In the genomic region with DNA sequence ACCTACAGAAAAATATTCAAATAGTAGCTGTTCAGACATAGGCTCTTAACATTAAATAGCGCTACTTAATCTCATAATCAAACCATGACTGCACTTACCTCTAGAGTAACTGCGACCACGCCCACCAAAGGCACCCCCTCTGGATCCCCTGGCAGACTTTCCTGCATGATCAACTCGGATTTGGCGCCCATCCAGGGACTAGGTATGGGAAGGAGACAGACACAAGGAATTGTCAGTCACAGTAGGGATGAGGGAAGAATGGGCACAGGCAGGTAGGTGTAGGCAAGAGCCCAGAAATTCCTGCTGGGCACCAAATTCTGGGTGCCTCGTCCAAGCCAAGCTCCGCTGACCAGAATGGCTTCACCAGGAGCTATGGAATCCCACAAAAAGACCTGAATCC, we compare ENCODE assay signal across 8 mouse cellular contexts. TPM values are rescaled to one million over a fixed set of nuclear protein-coding genes. Genes with fewer than 3 reads are reported as not detected.
A peak's percentile ranks its signal among the peaks of the same experiment; 100 is the strongest.
DNase-seq lines count a peak whose midpoint lies in the region; ATAC-seq and TF ChIP-seq lines count a peak whose summit lies in the region.

No protein-coding gene starts in this region.

- no peak for ATAC-seq in kidney, postnatal 0 days (replicated peaks; ENCODE audit: low FRiP score, low read depth)
- ATAC-seq in neural tube, embryonic 13.5 days (ENCODE audit: low read depth), result no peak

- H3K27me3 ChIP-seq in kidney, postnatal 0 days (ENCODE audit: insufficient read depth, low read length), result no peaks in the 10 kb centered on the region
- no peaks in the 10 kb centered on the region for H3K27me3 ChIP-seq in neural tube, embryonic 13.5 days

- H3K9me3 ChIP-seq in kidney, postnatal 0 days (replicated peaks; ENCODE audit: low read length), result no peaks in the 10 kb centered on the region
- no peaks in the 10 kb centered on the region for H3K9me3 ChIP-seq in neural tube, embryonic 13.5 days

- H3K4me3 ChIP-seq in kidney, postnatal 0 days (replicated peaks; ENCODE audit: low read depth, low read length), result peak overlapping the region; percentile 63; the same call in 1 of the 2 replicates
- peak overlapping the region; percentile 59 for H3K4me3 ChIP-seq in neural tube, embryonic 13.5 days

- H3K4me1 ChIP-seq in kidney, postnatal 0 days (replicated peaks; ENCODE audit: insufficient read depth, low read length), result no peaks in the 10 kb centered on the region
- H3K4me1 ChIP-seq in neural tube, embryonic 13.5 days (replicated peaks), result peaks cover 9% of the 10 kb centered on the region

- peak overlapping the region; percentile 49; the same call in 1 of the 2 replicates for H3K9ac ChIP-seq in kidney, postnatal 0 days (ENCODE audit: low read depth, low read length)
- H3K9ac ChIP-seq in neural tube, embryonic 13.5 days, result peak overlapping the region; percentile 83; the same call in 1 of the 2 replicates

- peak; percentile 47 for DNase-seq in cerebellum, adult 11-12 months
- DNase-seq in cerebellum, postnatal 4 days (ENCODE audit: low spot score in 2 of 2), result no peak
- DNase-seq in spleen, postnatal 4 days (ENCODE audit: low spot score in 2 of 2), result peak; percentile 17 to 59
- DNase-seq in spleen, postnatal 14 days (ENCODE audit: low spot score in 2 of 2), result no peak
- DNase-seq in kidney, postnatal 0 days (ENCODE audit: low spot score), result no peak
- DNase-seq in retina, postnatal 1 day, result no peak
- DNase-seq in frontal cortex, postnatal 25 days (ENCODE audit: low spot score in 2 of 2), result no peak

- no peak overlapping the region for H3K27ac ChIP-seq in kidney, postnatal 0 days
- no peak overlapping the region for H3K27ac ChIP-seq in neural tube, embryonic 13.5 days (replicated peaks)

- peak overlapping the region; percentile 59 for H3K4me2 ChIP-seq in kidney, postnatal 0 days (ENCODE audit: low read length)
- H3K4me2 ChIP-seq in neural tube, embryonic 13.5 days, result peak overlapping the region; percentile 74

- 62% methylated on average over 7 of the region's 7 CpGs for WGBS in kidney, postnatal 0 days
- WGBS in neural tube, embryonic 13.5 days, result 79% methylated on average over 7 of the region's 7 CpGs

- TF ChIP-seq CTCF in kidney, postnatal 0 days (IDR thresholded peaks at IDR 0.05; ENCODE audit: low read depth), result no peak

- 0 out of 2 replicates have a peak, but pooled peaks cover 2% of the 10 kb centered on the region for H3K36me3 ChIP-seq in kidney, postnatal 0 days (ENCODE audit: insufficient read depth, low read length)
- peaks cover 34% of the 10 kb centered on the region for H3K36me3 ChIP-seq in neural tube, embryonic 13.5 days

RNA-seq across cellular contexts. Expression of gene Rbm3, which starts 1.9 kb away (rescaled TPM):
- 766 and 794 TPM in 2 replicates for polyA plus RNA-seq in kidney, postnatal 0 days (2015; fragmentation: Nextera tagmentation; extraction: Ambion mirVana)
- polyA plus RNA-seq in neural tube, embryonic 13.5 days (2015; fragmentation: Nextera tagmentation; extraction: Ambion mirVana), result 336 and 349 TPM in 2 replicates

RNA-seq across cellular contexts. Expression of gene Wdr13, which starts 11.1 kb away (rescaled TPM):
- 17.9 and 19.5 TPM in 2 replicates for polyA plus RNA-seq in kidney, postnatal 0 days (2015; fragmentation: Nextera tagmentation; extraction: Ambion mirVana)
- 47.8 and 51.7 TPM in 2 replicates for polyA plus RNA-seq in neural tube, embryonic 13.5 days (2015; fragmentation: Nextera tagmentation; extraction: Ambion mirVana)

RNA-seq across cellular contexts. Expression of gene Tbc1d25, which starts 32.2 kb away (rescaled TPM):
- 9.6 and 10.4 TPM in 2 replicates for polyA plus RNA-seq in kidney, postnatal 0 days (2015; fragmentation: Nextera tagmentation; extraction: Ambion mirVana)
- 20.5 and 21.2 TPM in 2 replicates for polyA plus RNA-seq in neural tube, embryonic 13.5 days (2015; fragmentation: Nextera tagmentation; extraction: Ambion mirVana)

RNA-seq across cellular contexts. Expression of gene Ebp, which starts 49.6 kb away (rescaled TPM):
- polyA plus RNA-seq in kidney, postnatal 0 days (2015; fragmentation: Nextera tagmentation; extraction: Ambion mirVana), result 50.9 and 54.2 TPM in 2 replicates
- polyA plus RNA-seq in neural tube, embryonic 13.5 days (2015; fragmentation: Nextera tagmentation; extraction: Ambion mirVana), result 27.2 and 35.5 TPM in 2 replicates

RNA-seq across cellular contexts. Expression of gene Was, which starts 53.5 kb away (rescaled TPM):
- polyA plus RNA-seq in kidney, postnatal 0 days (2015; fragmentation: Nextera tagmentation; extraction: Ambion mirVana), result 0.16 and 0.28 TPM in 2 replicates
- polyA plus RNA-seq in neural tube, embryonic 13.5 days (2015; fragmentation: Nextera tagmentation; extraction: Ambion mirVana), result 0.24 TPM in 1 of 2 replicates, not detected in the other

Comparison
In these comparisons a context has a peak if more than half of its experiments do, and no peak if none do; other contexts are left out.
1. DNase-seq: peak in cerebellum, adult 11-12 months (single experiment) and spleen, postnatal 4 days (2 of 2); none in cerebellum, postnatal 4 days (0 of 2), spleen, postnatal 14 days (0 of 2), kidney, postnatal 0 days (single experiment), retina, postnatal 1 day (single experiment) and frontal cortex, postnatal 25 days (0 of 2).